Mouse (Mus musculus): ENCODE results near the gene Paip2b. TPM values are rescaled to one million over a fixed set of nuclear protein-coding genes. Genes with fewer than 3 reads are reported as not detected.

Paip2b gene
- total and polyA plus RNA-seq, 2 experiments from 2014 or later = 28.6 to 75.0 TPM

GRCm38 (mm10) chr6:83762880-83763431 lies 68.6 kb downstream of the Paip2b start:
- 0 out of 2 replicates have a peak, but pooled peaks cover 2% of the 10 kb centered on the region for H3K4me1 ChIP-seq (ENCODE audit: insufficient read depth)
- peak; percentile 47 for ATAC-seq
- H3K27me3 ChIP-seq (ENCODE audit: insufficient read depth, low read length) = peaks cover 43% of the 10 kb centered on the region
- H3K4me2 ChIP-seq (ENCODE audit: low read depth) = peak overlapping the region; percentile 43
- no peak overlapping the region for H3K27ac ChIP-seq (ENCODE audit: low read depth, low read length)
- no peaks in the 10 kb centered on the region for H3K9me3 ChIP-seq (ENCODE audit: low read length)
- H3K36me3 ChIP-seq (ENCODE audit: insufficient read depth) = 0 out of 2 replicates have a peak, but pooled peaks cover 3% of the 10 kb centered on the region
- 0 out of 2 replicates have a peak, but pooled peaks have one; percentile 4 for TF ChIP-seq CTCF (IDR thresholded peaks at IDR 0.05; ENCODE audit: low read depth)
- DNase-seq = no peak
- peak overlapping the region; percentile 25; the same call in 1 of the 2 replicates for H3K9ac ChIP-seq
- 0 out of 2 replicates have a peak overlapping the region, but pooled peaks have one; percentile 16 for H3K4me3 ChIP-seq (ENCODE audit: low read depth, low read length)
- WGBS = 3% methylated on average over 34 of the region's 35 CpGs

- peak within 1 kb of the TSS; percentile 25; the same call in 1 of the 2 replicates for H3K9ac ChIP-seq
- ATAC-seq (0 out of 2 replicates have a peak, but pooled peaks have one; percentile 6), DNase-seq (no peak)
- 0 out of 2 replicates have a peak within 1 kb of the TSS, but pooled peaks have one; percentile 16 for H3K4me3 ChIP-seq (ENCODE audit: low read depth, low read length)
- H3K4me1 ChIP-seq (ENCODE audit: insufficient read depth) = 0 out of 2 replicates have a peak, but pooled peaks cover 2% of the 10 kb centered on the region
- TF ChIP-seq CTCF (IDR thresholded peaks at IDR 0.05; ENCODE audit: low read depth) = no peak
- no peaks in the 10 kb centered on the region for H3K36me3 ChIP-seq (ENCODE audit: insufficient read depth)
- whole genome bisulfite sequencing = 34% methylated on average over 6 of the region's 6 CpGs
- H3K9me3 ChIP-seq (ENCODE audit: low read length) = no peaks in the 10 kb centered on the region
- no peak within 1 kb of the TSS for H3K27ac ChIP-seq (ENCODE audit: low read depth, low read length)
- peak within 1 kb of the TSS; percentile 43 for H3K4me2 ChIP-seq (ENCODE audit: low read depth)
- H3K27me3 ChIP-seq (ENCODE audit: insufficient read depth, low read length) = peaks cover 49% of the 10 kb centered on the region
Measured at GRCm38 (mm10) chr6:83762344-83762743, 69.2 kb downstream of the Paip2b start, which contains the start of gene Ankrd53. Gene Ankrd53, plus strand, starts transcription at chr6:83762644.

GRCm38 (mm10) chr6:83756051-83756450 lies 75.5 kb downstream of the Paip2b start:
- 74% methylated on average over 9 of the region's 9 CpGs for WGBS
- no peak overlapping the region for H3K4me2 ChIP-seq (ENCODE audit: low read depth)
- no peak for DNase-seq
- no peak overlapping the region for H3K27ac ChIP-seq (ENCODE audit: low read depth, low read length)
- ATAC-seq = no peak
- no peaks in the 10 kb centered on the region for H3K9me3 ChIP-seq (ENCODE audit: low read length)
- H3K27me3 ChIP-seq (ENCODE audit: insufficient read depth, low read length) = peaks cover 32% of the 10 kb centered on the region
- no peaks in the 10 kb centered on the region for H3K4me1 ChIP-seq (ENCODE audit: insufficient read depth)
- no peak for TF ChIP-seq CTCF (IDR thresholded peaks at IDR 0.05; ENCODE audit: low read depth)
- no peak overlapping the region for H3K4me3 ChIP-seq (ENCODE audit: low read depth, low read length)
- no peak overlapping the region for H3K9ac ChIP-seq
- no peaks in the 10 kb centered on the region for H3K36me3 ChIP-seq (ENCODE audit: insufficient read depth)

Other genes with a start within 250 kb of the Paip2b start
- not detected in 2 replicates for gene Clec4f, start 175.6 kb downstream of the Paip2b start, total RNA-seq (2014; rRNA removed)
- 0.28 TPM in 1 of 2 replicates, not detected in the other for gene Clec4f, start 175.6 kb downstream of the Paip2b start, polyA plus RNA-seq (2015; fragmentation: Nextera tagmentation; extraction: Ambion mirVana)
- not detected in 2 replicates for gene Cd207, start 153.9 kb downstream of the Paip2b start, total RNA-seq (2014; rRNA removed)
- not detected in 2 replicates for gene Cd207, start 153.9 kb downstream of the Paip2b start, polyA plus RNA-seq (2015; fragmentation: Nextera tagmentation; extraction: Ambion mirVana)
- not detected in 2 replicates for gene Vax2, start 120.5 kb downstream of the Paip2b start, total RNA-seq (2014; rRNA removed)
- gene Vax2, start 120.5 kb downstream of the Paip2b start, polyA plus RNA-seq (2015; fragmentation: Nextera tagmentation; extraction: Ambion mirVana) = not detected in 2 replicates
- gene Atp6v1b1, start 88.8 kb downstream of the Paip2b start, total RNA-seq (2014; rRNA removed) = 0.19 and 0.77 TPM in 2 replicates
- 0.38 and 0.53 TPM in 2 replicates for gene Atp6v1b1, start 88.8 kb downstream of the Paip2b start, polyA plus RNA-seq (2015; fragmentation: Nextera tagmentation; extraction: Ambion mirVana)
- gene Ankrd53, start 69.1 kb downstream of the Paip2b start, total RNA-seq (2014; rRNA removed) = not detected in 2 replicates
- gene Ankrd53, start 69.1 kb downstream of the Paip2b start, polyA plus RNA-seq (2015; fragmentation: Nextera tagmentation; extraction: Ambion mirVana) = not detected in 2 replicates
- 30.7 and 42.3 TPM in 2 replicates for gene Tex261, start 55.9 kb downstream of the Paip2b start, total RNA-seq (2014; rRNA removed)
- 80.4 and 81.7 TPM in 2 replicates for gene Tex261, start 55.9 kb downstream of the Paip2b start, polyA plus RNA-seq (2015; fragmentation: Nextera tagmentation; extraction: Ambion mirVana)
- 80.7 and 81.2 TPM in 2 replicates for gene Nagk, start 36.8 kb downstream of the Paip2b start, total RNA-seq (2014; rRNA removed)
- 81.0 and 99.0 TPM in 2 replicates for gene Nagk, start 36.8 kb downstream of the Paip2b start, polyA plus RNA-seq (2015; fragmentation: Nextera tagmentation; extraction: Ambion mirVana)
- 123 and 143 TPM in 2 replicates for gene Zfp638, start 35.4 kb upstream of the Paip2b start, total RNA-seq (2014; rRNA removed)
- gene Zfp638, start 35.4 kb upstream of the Paip2b start, polyA plus RNA-seq (2015; fragmentation: Nextera tagmentation; extraction: Ambion mirVana) = 45.9 and 56.4 TPM in 2 replicates
- gene Dysf, start 176.8 kb upstream of the Paip2b start, total RNA-seq (2014; rRNA removed) = 1.0 and 1.3 TPM in 2 replicates
- 0.47 and 1.4 TPM in 2 replicates for gene Dysf, start 176.8 kb upstream of the Paip2b start, polyA plus RNA-seq (2015; fragmentation: Nextera tagmentation; extraction: Ambion mirVana)

Data from forebrain, postnatal 0 days (tissue).